In the genomic region with DNA sequence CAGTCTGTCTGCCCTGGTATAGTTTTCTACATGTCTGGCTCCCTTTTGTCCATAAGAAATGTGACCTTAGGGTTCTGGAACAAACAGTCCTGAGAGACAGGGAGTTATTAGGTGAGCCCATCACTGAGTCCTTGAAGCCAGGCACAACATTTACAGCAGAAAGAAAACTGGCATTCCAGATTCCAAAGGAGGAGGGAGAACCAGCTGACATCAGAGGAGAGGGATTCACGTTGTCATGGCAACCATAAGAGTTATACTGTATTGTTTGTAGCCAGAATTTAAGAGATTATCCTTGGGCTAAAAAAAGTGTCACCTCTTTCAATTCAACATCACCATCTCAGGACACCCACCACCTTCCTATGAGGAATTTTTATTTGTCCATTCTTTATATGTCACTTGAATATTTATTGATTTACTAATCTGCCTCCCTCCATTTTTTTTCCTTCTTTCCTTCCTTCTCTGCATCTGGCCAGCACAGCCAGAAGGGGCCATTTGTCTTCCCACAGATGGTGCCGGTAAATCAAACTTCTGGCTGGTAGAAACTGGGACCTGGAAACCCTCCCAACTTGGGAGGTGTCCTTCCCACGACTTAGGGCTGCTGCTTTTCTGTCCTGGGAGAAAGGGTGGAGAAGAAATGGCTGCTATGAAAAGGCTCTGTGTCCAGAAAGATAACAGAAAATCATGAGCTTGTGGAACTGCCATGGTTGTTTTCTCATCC, we compare ENCODE assay signal across 17 mouse cellular contexts.
A peak's percentile ranks its signal among the peaks of the same experiment; 100 is the strongest.
DNase-seq lines count a peak whose midpoint lies in the region; ATAC-seq and TF ChIP-seq lines count a peak whose summit lies in the region.
"Had no signal": no experiment of that assay in that cellular context is flagged by ENCODE, and none has a peak within 500 bp of the region (broad histone marks: within the 10 kb centered on the region; RNA-seq: fewer than 3 reads in every experiment).

No protein-coding gene starts in this region.

- no peak overlapping the region for H3K4me3 ChIP-seq in gastrocnemius, adult 2 months
- peak overlapping the region; percentile 27; the same call in 1 of the 2 replicates for H3K4me3 ChIP-seq in testis, adult 2 months (ENCODE audit: control insufficient read depth, low read depth, low read length)
- no peak overlapping the region for H3K4me3 ChIP-seq in hindbrain, embryonic 16.5 days (ENCODE audit: low read length)
- no peak overlapping the region for H3K4me3 ChIP-seq in limb, embryonic 10.5 days
- H3K4me3 ChIP-seq: embryonic facial prominence, embryonic 13.5 days; limb, embryonic 12.5 days had no signal

- no peak overlapping the region for H3K27ac ChIP-seq in gastrocnemius, adult 2 months
- peak overlapping the region; percentile 42 for H3K27ac ChIP-seq in testis, adult 2 months (ENCODE audit: control insufficient read depth, insufficient read depth, low read depth, low read length)
- no peak overlapping the region for H3K27ac ChIP-seq in hindbrain, embryonic 16.5 days (ENCODE audit: low read depth, low read length)
- H3K27ac ChIP-seq in limb, embryonic 10.5 days = no peak overlapping the region
- H3K27ac ChIP-seq: embryonic facial prominence, embryonic 13.5 days; limb, embryonic 12.5 days had no signal

- H3K9me3 ChIP-seq in hindbrain, embryonic 16.5 days (ENCODE audit: control insufficient read depth, low read length) = no peaks in the 10 kb centered on the region
- H3K9me3 ChIP-seq in limb, embryonic 10.5 days (replicated peaks) = no peaks in the 10 kb centered on the region
- H3K9me3 ChIP-seq: embryonic facial prominence, embryonic 13.5 days; limb, embryonic 12.5 days had no signal

- no peak overlapping the region for H3K9ac ChIP-seq in hindbrain, embryonic 16.5 days (ENCODE audit: low read depth, low read length)
- H3K9ac ChIP-seq: embryonic facial prominence, embryonic 13.5 days; limb, embryonic 12.5 days had no signal

- no peaks in the 10 kb centered on the region for H3K36me3 ChIP-seq in testis, adult 2 months (ENCODE audit: control insufficient read depth, insufficient read depth, low read length)
- H3K36me3 ChIP-seq in hindbrain, embryonic 16.5 days (ENCODE audit: control insufficient read depth, insufficient read depth, low read length) = no peaks in the 10 kb centered on the region
- H3K36me3 ChIP-seq in limb, embryonic 10.5 days = no peaks in the 10 kb centered on the region
- H3K36me3 ChIP-seq: embryonic facial prominence, embryonic 13.5 days; limb, embryonic 12.5 days had no signal

- DNase-seq in gastrocnemius, postnatal 10 days = peak; percentile 3
- DNase-seq in gastrocnemius, adult 2 months = no peak
- no peak for DNase-seq in testis, postnatal 14 days (ENCODE audit: low spot score)
- no peak for DNase-seq in thymus, adult 18-20 months
- no peak for DNase-seq in limb, embryonic 10.5 days (ENCODE audit: low spot score)
- DNase-seq: cerebellum, adult 2 months; heart, postnatal 14 days; kidney, postnatal 14 days; lung, postnatal 36 days; right cerebral cortex, postnatal 4 days; thymus, postnatal 36 days had no signal

- WGBS in hindbrain, embryonic 16.5 days = 33% methylated on average over 3 of the region's 3 CpGs
- WGBS in limb, embryonic 10.5 days = 32% methylated on average over 3 of the region's 3 CpGs

- H3K4me2 ChIP-seq in hindbrain, embryonic 16.5 days (ENCODE audit: low read length) = no peak overlapping the region
- H3K4me2 ChIP-seq: embryonic facial prominence, embryonic 13.5 days; limb, embryonic 12.5 days had no signal

- TF ChIP-seq CTCF in gastrocnemius, adult 2 months (IDR thresholded peaks at IDR 0.05) = no peak
- TF ChIP-seq CTCF in testis, adult 2 months (IDR thresholded peaks at IDR 0.05; ENCODE audit: control insufficient read depth, insufficient read depth, insufficient replicate concordance, low read depth, low read length) = no peak

- no peak for TF ChIP-seq POLR2A in testis, adult 2 months (IDR thresholded peaks at IDR 0.05; ENCODE audit: control insufficient read depth, low read depth, low read length)

- intact Hi-C loops in gastrocnemius, adult 2 months (cut with DNase I) = no loop called here

- ATAC-seq in hindbrain, embryonic 16.5 days = peak; percentile 74
- ATAC-seq: activated CD4-positive, CD25-positive, alpha-beta regulatory T cell, adult 4 months; intestine, postnatal 0 days had no signal

- no peaks in the 10 kb centered on the region for H3K27me3 ChIP-seq in testis, adult 2 months (ENCODE audit: control insufficient read depth, insufficient read depth, low read length)
- peaks cover 3% of the 10 kb centered on the region for H3K27me3 ChIP-seq in hindbrain, embryonic 16.5 days (replicated peaks; ENCODE audit: control insufficient read depth, insufficient read depth, low read length)
- peaks cover 93% of the 10 kb centered on the region for H3K27me3 ChIP-seq in limb, embryonic 10.5 days (ENCODE audit: low read depth, poor library complexity, severe bottlenecking)

- H3K4me1 ChIP-seq in testis, adult 2 months (ENCODE audit: control insufficient read depth, insufficient read depth, low read length) = no peaks in the 10 kb centered on the region
- peaks cover 2% of the 10 kb centered on the region; the same call in 1 of the 2 replicates for H3K4me1 ChIP-seq in hindbrain, embryonic 16.5 days (ENCODE audit: control insufficient read depth, insufficient read depth, low read depth, low read length)
- no peaks in the 10 kb centered on the region for H3K4me1 ChIP-seq in limb, embryonic 10.5 days
- H3K4me1 ChIP-seq: embryonic facial prominence, embryonic 13.5 days; limb, embryonic 12.5 days had no signal
